Mouse (Mus musculus): ENCODE results near the gene Tmbim6.

Tmbim6 gene

DNA sequence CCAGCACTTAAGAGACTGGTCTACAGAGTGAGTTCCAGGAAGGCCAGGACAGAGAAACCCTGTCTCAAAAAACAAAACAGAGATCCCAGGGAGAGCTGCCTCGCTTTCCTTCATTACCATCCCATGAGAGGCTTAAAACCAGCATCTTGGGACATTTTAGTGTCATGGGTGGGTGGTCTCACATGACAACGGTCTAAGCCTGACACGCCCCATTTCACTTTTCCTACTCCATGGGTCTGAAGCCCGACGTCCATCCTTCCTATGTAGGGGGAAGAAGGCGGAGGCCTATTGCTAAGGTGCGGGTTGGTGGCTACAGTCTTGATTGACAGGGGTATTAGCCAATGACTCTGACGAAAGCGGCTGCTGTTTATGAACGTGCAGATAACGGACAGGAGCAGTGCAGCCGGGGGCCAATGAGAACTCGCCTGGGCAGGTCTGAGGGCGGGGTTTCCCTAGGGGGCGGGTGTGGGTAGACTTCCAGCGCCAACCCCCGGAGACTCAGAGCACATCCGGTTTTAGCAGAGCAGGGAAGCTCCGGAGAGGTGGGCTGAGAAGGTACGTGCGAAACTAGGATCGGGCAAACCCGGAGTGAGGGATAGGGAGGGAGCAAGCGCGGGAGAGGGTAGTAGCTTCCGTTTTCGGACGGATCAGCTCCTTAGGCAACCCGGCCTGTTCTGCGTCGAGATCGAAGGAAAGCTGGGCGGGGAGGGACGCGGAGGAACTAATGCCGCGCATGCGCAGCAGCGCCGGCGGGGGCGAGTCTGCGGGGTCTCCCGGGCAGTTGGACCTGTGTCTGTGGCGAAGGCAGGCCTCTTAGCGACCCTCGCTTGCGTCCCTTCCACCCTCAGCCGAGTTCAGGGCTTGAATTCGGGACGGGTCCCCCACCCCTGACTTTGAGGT, at the start of gene Tmbim6:
Gene Tmbim6, plus strand, starts transcription at position 397 of the 900 bp plus-strand sequence.
- peak; percentile 99 for DNase-seq

DNA sequence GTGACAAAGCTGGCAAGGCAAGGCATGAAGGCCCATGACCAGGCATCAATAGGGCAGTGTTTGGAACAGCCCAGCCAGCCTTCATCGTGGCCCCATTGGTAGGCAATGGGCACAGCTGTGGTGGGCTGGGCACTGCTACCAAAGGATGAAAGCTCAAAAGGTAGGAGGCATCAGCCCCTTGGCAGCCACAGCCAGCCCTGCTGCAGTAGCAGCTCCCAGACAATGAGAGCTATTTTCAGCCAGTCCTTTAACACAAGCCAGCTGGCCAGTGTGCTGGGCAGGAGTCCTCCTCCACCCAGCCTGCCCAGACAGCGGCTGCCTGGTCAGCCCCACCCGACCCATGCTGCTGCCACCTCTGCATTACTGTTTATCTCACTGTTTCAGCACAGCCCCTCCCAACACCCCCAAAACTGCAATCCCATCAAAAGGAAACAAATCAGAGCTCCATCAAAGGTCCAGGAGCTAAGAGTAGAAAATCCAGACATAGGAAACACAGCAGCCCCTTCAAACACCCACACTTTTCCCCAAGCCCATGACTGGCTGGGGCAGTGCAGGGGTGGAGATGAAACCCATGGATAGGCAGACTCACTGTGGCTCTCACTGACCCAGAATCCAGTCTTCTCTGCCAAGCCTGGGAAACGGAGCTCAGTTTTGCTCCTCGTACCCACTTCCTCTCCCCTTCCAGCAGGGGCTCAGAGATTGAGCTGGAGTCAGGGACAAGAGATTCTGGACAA, 49.1 kb upstream of the Tmbim6 start:
- DNase-seq, result peak; percentile 62

DNA sequence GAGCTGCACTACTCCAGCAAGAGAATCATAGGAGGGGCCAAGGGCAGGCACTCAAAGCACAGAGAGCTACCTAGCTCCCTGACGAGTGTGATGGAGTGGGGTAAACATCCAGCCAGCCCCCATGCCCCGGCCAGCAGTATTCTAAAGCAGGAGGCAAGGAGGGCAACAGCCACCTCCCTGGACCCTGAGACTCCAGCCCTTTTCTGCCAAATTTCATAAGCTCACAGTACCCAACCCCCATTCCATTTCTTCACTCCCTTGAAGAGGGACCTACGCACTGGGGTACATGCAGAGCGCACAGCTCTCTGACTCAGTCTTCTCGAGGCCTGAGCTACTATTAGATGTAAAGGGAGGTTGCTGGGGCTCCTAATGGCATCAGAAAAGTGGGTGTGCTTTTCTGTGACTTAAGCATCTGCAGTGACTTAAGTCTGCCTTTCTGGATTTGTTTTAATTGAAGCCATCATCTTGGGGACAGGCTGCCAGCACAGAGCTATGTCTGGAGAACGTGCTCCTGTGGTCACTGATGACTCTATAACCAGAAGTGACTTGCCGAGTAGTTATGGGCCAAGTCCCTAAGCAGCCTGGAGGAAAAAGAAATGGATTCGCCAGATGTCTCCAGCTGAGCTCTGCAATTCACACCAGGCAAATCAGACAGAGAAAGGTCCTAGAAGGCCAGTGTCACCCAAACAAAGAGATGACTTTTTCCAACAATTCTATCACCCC, 48.4 kb upstream of the Tmbim6 start:
- DNase-seq, result no peak

DNA sequence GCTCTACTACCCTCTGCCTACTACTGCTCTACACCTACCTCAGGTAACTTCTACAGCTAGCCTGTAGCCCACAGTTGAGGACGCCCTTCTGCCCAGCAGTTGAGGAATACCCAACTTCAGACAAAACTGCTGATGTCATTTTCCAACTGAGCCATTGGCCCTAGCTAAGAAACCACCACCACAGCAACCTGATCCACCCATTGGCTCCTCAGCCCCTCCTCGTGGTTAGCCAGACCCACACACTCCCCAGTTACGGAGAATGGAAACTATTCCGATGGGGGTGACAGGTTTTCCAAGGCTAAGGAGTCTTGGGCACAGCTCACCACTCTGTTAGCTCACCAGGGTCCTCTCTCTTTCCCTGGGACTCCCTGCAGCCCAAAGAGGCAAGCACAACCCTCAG, 47.7 kb upstream of the Tmbim6 start:
- DNase-seq, result no peak

DNA sequence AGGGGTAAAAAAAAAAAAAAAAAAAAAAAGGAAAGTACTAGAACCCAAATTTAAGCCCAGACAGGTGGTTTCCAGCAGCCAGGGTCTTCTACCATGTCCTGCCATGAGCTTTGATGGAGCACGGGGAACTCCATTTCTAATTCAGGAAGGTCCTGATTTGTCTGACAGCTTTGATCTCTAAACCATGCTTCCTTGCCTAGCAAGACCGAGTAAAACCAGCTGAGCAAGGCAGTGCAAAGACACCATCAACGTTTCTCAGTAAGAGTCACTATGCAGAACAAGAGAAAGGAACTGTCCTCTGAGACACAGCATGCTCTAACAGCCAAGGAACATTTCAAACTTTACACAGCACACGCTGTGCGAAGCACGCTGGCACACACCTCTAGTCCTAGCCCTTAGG, 41.1 kb upstream of the Tmbim6 start:
- DNase-seq, result no peak

DNA sequence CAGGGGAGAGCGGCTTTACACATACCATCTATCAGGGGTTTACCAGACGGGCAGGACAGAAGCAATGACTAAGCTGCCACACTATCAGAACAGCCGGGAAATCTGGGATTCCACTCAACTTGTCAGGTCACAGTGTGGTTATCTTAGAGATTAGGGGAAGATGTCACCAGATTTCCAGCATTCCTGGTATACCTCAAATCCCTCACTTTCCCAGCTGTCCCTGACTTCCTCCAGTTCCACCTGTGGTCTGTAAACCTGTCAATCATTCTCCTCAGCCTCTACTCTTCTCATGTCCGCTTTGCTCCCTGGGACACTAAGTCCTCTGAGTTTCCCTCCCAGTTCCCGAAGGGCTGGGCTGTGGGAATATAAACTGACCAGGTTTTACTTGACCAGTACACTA, 40.4 kb upstream of the Tmbim6 start:
- no peak for DNase-seq

DNA sequence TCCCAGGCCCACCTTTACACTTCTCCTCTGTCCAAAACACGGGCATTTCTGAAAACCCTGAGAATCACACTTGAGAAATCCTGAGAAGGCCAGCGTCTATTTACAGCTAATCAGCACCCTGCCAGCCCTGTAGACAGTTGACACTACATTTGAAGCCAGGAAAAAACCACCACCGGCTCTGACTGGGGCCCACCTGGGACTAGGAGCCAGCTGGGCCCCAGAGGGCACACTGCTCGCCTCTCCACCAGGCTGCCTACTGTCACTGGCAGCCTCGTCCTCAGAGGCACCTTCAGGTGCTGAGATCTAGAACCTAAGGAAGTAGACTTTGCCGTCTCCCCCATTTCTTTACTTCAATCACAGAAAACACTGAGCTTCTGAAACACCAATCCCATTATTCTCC, 37.0 kb upstream of the Tmbim6 start:
- no peak for DNase-seq

DNA sequence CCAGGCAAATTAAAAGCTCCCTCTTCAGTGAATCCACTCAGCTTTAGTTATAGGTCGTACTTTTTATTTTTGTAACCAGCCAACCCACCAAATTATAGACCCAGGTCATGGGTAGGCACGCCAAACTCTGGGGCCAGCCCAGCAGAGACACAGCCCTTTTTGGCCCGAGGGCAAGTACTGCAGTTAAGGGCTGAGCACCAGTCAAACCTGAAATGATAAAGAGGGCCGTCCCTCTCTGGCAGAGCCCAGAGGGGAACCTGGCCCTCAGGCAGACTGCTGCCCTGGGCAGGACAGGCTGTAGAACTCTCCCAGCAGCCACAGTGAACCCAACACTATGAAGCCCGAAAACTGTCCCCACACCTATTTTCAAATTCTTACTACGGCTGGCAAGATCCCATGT, 36.2 kb upstream of the Tmbim6 start:
- DNase-seq, result no peak

DNA sequence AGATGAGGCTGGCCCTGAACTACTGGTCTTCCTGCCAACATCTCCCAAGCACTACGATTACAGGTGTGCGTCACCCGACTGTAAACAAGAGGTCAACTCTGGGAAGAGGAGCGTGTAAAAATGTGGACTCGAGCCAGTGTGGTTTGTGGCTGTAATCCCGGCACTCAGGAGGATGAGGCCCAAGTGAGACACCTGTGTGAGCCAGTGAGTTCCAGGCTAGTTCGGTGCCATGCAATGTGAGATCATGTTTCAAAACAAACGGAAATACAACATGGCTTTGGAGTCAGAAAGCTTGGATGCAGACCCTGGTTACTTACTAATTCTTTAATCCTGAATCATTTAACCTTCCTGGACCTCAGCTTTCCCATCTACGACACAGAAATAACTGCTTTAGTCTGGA, 33.7 kb upstream of the Tmbim6 start:
- no peak for DNase-seq

DNA sequence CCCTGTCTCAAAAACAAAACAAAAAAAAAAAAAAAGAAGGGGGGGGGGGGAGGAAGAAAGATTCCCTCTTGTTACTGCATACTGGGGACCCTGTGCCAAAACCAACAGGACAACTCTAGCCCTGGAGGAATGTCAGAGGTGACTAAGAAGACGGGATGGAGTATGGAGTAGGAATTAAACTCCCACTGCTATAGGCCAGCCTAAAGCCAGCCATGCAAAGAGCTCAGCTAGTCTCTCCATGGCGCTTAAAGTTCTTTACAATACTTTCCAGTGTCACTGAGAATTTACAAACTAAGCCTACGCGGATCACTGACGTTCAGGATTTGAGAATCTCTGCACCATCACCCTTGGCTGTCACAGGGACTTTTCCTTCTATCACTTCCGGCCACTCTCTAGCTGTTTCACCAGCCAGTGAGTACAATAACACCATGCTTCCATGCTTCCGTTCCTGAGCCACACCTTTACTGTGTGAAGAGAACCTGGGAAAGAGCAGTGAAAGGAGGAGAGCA, 28.6 kb upstream of the Tmbim6 start:
- DNase-seq, result no peak

DNA sequence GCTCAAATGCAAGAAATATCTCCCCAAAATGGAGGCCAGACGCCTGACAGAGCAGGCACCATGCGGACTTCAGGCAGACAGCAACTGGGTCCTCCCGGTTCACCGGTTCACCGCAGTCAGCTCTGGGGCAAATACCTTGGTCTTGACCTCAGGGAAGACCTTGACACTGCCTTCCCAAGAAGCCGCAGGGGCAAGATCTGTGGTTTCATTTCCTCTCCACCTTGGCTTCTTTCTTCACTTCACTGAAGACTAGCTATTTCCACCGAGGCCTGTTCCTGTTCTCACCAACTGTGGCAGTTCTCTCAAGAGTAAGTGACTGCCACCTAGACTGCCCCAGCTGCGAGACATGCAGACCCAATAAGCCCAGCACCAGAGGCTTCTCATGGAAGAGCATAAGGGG, 27.8 kb upstream of the Tmbim6 start:
- no peak for DNase-seq

DNA sequence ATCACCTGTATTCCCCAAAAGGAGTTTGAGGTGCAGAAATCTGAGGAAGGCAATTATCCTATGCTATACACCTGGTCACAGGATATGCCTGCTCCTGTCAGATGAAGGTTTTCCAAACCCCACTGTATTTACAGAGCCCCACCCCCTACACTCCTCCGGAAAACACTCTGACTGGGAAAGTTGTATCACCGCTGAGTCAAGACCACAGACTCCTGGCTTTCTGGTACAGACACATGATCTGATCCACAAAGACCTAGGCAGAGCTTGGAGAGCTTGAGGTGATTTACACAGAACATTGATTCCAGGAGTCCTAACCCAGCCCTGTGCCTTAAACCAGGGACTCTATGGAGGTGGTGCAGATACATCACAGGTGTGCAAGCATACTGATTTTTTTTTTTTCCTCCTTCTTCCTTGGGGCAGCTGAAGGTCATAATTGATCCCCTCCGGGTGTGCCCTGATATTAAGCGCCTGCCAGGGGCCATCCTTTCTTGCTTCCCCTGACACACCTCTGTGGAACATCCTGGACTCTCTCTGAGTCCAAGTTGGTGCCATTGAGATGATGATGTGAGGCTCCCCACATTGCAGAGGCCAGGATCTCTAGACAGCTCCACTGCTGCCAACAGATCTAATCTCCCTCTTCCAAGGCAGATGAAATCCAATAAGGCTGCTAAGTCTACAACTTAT, 24.0 kb upstream of the Tmbim6 start:
- no peak for DNase-seq

DNA sequence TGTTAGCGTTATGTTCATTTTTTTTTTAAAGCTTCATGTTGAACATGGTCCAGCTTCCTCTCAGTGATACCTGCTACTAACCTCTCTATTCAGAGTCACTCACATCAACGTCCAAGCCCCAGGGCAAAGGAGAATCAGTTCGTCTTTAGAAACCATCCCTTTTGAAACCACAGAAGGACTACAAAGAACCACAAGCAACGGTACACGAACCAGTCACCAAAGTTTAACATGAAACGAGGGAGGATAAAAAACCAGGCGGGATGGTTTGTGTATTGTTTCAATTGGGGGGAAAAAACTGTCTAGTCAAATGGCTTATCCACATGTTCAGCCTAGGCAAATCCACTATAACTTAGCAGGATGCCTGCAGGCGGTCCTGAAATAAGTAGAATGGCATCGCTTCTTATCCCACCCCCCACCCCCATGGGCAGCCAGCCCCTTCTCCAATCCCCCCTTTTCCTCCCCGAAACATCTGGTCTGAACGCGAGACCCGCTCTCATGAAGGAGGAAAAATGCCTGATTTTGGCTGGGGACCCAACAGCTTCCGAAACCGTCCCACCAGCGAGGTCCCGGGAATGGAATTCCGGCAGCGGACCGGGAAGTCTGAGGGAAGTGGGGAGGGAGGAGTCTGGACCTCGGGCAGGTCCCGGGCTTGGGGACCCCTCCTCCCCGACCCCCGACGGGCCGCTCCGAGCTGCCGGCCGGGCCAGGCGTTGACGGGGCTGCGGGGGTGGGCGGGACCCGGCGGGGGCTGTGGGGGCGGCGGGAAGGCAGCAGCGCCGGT, 23.1 kb upstream of the Tmbim6 start:
- peak; percentile 53 for DNase-seq

DNA sequence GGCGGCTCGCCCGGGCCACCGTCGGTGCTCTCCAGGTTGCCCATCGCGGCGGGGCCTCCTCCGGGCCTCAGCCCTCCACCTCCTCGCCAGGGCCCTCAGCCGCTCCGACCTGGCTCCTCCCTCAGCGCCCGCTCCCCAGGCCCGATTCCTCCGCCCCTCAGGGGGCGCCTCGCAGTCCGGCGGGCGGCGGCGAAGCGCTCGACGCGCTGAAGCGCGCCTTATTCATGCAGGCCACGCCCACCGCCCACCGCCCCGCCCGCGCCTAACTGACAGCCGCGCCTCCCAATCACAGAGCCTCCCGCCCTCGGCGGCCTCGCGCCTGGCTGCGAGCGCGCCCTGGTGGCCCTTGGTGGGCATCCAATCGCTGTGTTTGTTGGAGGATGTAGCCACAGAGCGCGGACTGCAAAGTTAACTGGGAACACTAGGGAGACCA, 22.4 kb upstream of the Tmbim6 start, which contains the start of gene Fmnl3:
Gene Fmnl3, minus strand, starts transcription at position 224 of the 433 bp plus-strand sequence.
- DNase-seq, result peak; percentile 99

DNA sequence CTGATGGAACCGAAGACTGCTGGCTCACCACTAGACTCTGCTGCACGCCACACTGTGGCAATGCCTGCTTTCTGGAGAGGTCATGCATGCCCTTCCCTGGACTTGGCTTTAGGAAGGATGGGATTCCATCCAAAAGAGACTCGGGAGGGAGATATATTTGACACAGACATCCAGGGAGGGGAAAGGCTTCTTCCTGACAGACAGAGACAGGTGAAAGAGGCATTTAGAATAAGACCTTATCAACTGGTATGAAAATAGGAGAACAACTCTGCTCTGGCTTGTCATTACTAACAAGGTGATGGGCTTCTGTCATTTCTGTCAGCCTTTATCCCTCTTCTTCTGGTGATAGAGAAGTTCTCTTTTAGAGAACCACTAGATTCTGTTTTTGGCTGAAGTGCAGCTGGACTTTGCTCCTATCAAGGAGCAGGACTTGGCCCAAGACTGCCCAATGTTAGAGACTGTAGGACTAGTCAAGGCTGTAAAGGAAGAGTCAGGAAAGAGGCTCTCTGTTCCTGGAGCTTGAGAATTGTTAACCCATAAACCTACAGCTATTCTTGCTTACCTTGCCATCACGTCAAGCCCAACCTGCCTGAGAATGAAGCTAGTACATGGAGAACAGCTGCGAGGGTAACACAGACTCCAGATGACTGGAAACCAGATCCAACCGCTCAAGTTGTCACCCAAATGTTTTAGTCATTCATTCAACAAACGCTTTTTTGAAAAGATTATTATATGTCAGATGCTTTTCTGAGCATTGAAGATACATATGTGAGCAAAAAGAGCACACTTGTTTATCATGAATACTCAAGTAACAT, 20.9 kb upstream of the Tmbim6 start:
- no peak for DNase-seq

DNA sequence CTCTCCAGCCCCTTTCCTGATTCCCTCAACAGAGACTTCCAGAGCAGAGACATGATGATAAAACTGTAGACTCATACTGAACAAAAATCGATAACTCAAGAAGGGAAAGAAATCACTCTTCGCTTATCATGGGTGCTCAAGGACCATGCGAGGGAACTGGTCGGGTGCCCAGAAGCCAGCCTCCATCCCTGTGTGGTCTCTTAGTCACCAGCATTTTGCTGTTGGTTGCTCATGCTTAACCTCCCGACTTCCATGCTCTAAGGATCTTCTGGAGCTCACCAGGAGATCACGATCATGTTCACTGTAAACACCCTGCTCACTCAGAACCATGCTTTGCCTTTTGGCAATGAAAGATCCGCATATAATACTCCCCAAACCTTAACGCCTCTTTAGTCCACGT, 19.9 kb upstream of the Tmbim6 start:
- no peak for DNase-seq

DNA sequence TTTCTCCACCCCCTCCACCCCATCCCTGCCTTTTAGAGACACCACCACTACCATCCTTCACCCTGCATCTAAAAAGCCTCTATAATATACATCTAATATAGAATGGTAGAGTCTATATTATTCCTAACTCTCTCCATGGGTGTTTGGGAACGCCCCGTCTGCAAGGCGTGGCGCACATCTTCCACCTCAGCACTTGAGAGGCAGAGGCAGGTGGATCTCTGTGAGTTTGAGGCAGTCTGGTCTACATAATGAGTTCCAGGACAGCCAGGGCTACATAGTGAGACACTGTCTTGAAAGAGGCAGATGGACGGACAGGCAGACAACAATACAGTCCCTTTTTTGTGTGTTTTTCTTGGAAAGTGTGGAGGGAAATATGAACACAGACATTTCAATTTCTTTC, 17.6 kb upstream of the Tmbim6 start:
- DNase-seq, result no peak

DNA sequence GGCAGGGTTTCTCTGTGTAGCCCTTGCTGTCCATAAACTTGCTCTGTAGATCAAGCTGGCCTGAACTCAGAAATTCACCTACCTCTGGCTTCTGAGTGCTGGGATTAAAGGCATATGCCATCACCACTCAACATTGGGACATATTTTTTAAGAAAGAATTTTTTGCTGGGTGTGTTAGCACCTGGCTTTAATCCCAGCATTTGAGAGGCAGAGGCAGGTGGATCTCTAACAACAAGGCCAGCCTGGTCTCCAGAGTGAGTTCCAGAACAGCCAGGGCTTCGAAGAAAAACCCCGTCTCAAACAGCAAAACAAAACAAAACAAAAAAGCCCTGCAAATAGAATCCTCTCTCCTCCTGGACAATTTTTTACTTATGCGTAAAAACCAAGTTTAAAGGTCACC, 17.1 kb upstream of the Tmbim6 start:
- no peak for DNase-seq

DNA sequence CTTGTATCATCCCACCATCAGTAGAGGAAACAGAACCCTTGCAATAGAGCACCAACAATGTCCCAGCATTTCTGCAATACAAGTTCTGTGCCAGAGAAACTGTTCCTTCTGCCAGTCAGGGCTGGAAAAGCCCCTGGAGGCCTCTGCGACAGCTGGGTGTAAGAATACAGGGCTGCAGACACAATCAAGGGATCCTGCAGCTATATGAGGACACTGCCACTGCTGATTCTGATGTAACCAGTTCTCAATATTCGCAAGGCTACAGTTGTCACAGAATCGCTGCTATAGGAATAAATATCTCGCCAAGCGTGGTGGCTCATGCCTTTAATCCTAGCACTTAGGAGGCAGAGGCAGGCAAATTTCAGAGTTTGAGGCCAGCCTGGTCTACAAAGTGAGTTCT, 16.4 kb upstream of the Tmbim6 start:
- DNase-seq, result no peak

DNA sequence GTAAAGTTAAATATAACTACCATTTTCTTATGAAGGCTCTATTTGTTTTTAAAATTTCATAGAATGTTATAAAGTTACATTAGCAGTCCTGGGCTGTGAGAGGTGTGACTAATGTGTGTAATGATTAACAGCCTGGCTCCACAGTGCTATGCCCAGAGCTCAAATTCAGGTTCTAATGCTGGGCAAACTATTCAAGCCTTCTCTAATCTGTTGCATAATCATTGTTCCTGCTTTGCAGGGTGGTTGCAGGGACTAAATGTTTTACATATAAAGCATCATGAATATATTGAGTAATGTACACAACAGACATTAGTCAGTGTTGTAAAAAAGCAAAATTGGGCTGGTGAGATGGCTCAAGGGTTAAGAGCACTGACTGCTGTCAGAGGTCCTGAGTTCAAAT, 9.8 kb upstream of the Tmbim6 start:
- DNase-seq, result no peak

DNA sequence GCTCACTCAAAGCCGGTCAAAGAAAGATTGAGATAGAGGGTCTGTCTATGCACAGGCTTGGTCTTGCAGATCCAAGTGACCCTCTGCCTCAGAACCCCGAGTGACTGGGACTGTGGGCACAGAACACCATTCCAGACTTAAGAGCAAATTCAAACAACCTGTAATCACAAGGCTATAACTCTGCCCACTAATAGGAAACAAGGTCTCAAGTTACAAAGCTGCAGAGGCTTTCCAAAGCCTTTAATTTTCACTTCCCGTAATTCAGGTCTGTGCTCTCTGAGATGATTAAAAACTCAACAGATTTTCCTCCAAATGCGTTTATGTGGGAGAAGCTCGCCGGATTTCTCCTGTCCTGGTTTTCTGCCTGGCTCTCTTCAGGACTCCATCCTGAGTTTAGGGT, 8.6 kb upstream of the Tmbim6 start:
- DNase-seq, result no peak
